Mouse (Mus musculus) embryonic facial prominence, embryonic 11.5 days (tissue): ENCODE measurements around the gene Pink1. TPM values are rescaled to one million over a fixed set of nuclear protein-coding genes. Genes with fewer than 3 reads are reported as not detected.

Experiments
- ATAC-seq: fragments of 200-750 bp; cut with Nextera tagmentation; replicated peaks from 2 replicates; pipeline ENCODE4 v1.8.0; 2017; ENCODE audit warnings: low read depth; ENCODE audit not compliant: insufficient number of reproducible peaks, low FRiP score, low TSS enrichment
- DNase-seq: peaks from one replicate; pipeline ENCODE4 v3.0.0-alpha.2; 2015; ENCODE audit warnings: low spot score
- H3K27ac ChIP-seq: fragments of 300-500 bp; sonication (generic); replicated peaks from 2 replicates; pipeline ENCODE4 v1.5.1; 2014; ENCODE audit warnings: mild to moderate bottlenecking, low read depth, low read length, control low read depth
- H3K27me3 ChIP-seq: fragments of 300-500 bp; sonication (generic); 2 replicates; pipeline ENCODE4 v1.6.1; 2014; ENCODE audit warnings: mild to moderate bottlenecking, low read length, moderate library complexity, mixed read lengths; ENCODE audit not compliant: control insufficient read depth, insufficient read depth
- H3K36me3 ChIP-seq: fragments of 300-500 bp; sonication (generic); replicated peaks from 2 replicates; pipeline ENCODE4 v1.6.1; 2014; ENCODE audit warnings: low read depth, mild to moderate bottlenecking, low read length, moderate library complexity, mixed read lengths; ENCODE audit not compliant: control insufficient read depth, insufficient read depth
- H3K4me1 ChIP-seq: fragments of 300-500 bp; sonication (generic); 2 replicates; pipeline ENCODE4 v1.6.1; 2014; ENCODE audit warnings: low read length, mixed read lengths; ENCODE audit not compliant: control insufficient read depth, insufficient read depth
- H3K4me2 ChIP-seq: fragments of 300-500 bp; sonication (generic); 2 replicates; pipeline ENCODE4 v1.6.1; 2014; ENCODE audit warnings: low read depth, mild to moderate bottlenecking, control low read depth, low read length, moderate library complexity
- H3K4me3 ChIP-seq: fragments of 300-500 bp; sonication (generic); 2 replicates; pipeline ENCODE4 v1.5.1; 2014; ENCODE audit warnings: low read depth, low read length, control low read depth
- H3K9ac ChIP-seq: fragments of 300-500 bp; sonication (generic); replicated peaks from 2 replicates; pipeline ENCODE4 v1.6.1; 2014; ENCODE audit warnings: mild to moderate bottlenecking, control low read depth, low read length
- H3K9me3 ChIP-seq: fragments of 300-500 bp; sonication (generic); replicated peaks from 2 replicates; pipeline ENCODE4 v1.6.1; 2016; ENCODE audit warnings: mild to moderate bottlenecking, low read length, inconsistent platforms, mixed read lengths; ENCODE audit not compliant: control insufficient read depth
- WGBS: fragments of 180-500 bp; shearing (Covaris S2); extraction: QIAGEN DNeasy Blood & Tissue Kit; methylation state at CpG from one replicate; pipeline ENCODE4 v1.1.7; 2014; 5-methylcytosine and 5-hydroxymethylcytosine counted together
- polyA plus RNA-seq: library from polyadenylated mRNA; unstranded; fragments of >200 nt; fragmentation: Nextera tagmentation; extraction: Ambion mirVana; gene quantifications from 2 replicates; pipeline ENCODE4 v1.2.1, GENCODE M21; 2014

Gene Pink1
- polyA plus RNA-seq, 1 experiment from 2014 or later = 17.7 TPM

DNA sequence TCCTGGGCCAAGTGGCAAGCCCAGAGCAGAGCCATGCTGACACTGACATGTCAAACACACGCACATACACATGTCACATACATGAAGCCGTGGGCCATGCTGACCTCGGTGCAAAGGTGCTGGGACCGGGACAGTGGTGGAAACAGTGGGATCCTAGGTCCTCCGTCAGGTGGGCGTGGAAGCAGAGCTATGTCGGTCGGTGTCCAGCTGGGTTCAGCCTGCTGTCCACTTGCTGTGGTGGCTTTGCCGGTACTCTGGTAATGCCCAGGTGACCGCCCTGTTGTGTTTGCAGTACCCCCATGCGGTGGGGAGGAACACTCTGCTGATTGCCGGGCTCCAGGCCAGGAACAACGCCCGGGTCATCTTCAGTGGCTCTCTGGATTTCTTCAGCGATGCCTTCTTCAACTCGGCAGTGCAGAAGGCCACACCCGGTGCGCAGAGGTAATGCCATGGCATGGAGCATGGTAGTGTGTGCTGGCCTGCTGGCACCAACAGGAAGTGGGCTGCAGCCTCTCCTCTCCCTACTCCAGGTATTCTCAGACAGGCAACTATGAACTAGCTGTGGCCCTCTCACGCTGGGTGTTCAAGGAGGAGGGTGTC lies 15.7 kb downstream of the Pink1 start:
- H3K36me3 ChIP-seq = peaks cover 7% of the 10 kb centered on the region
- no peaks in the 10 kb centered on the region; the same call in 1 of the 2 replicates for H3K4me1 ChIP-seq
- DNase-seq (no peak), ATAC-seq (no peak)
- no peak overlapping the region for H3K27ac ChIP-seq
- 94% methylated on average over 19 of the region's 19 CpGs for WGBS
- no peaks in the 10 kb centered on the region for H3K9me3 ChIP-seq
- H3K4me2 ChIP-seq = no peak overlapping the region
- H3K9ac ChIP-seq = no peak overlapping the region
- H3K4me3 ChIP-seq = no peak overlapping the region
- no peaks in the 10 kb centered on the region for H3K27me3 ChIP-seq

DNA sequence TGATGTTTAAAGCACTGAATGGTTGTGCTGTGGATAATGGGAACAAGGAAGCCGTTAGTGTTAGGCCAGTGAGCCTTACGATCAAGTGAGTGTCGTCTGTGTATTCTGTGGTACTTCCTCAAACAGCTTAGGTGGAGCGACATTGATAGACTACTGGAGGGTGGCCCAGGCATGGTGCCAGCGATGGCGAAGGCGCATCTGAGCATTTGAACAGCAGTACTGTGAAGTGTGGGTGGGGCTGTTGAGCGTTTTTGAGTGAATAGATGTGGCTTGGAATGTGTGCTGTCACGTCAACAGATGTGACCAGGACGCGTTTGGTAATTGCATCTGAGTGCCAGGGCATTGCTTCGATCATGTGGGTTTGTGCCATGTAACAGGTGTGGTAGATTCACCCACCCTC lies 18.4 kb downstream of the Pink1 start:
- Histone ChIP-seq H3K4me2 (no peak overlapping the region), H3K9me3 (no peaks in the 10 kb centered on the region), H3K4me3 (no peak overlapping the region), H3K27ac (no peak overlapping the region), H3K4me1 (peaks cover 4% of the 10 kb centered on the region; the same call in 1 of the 2 replicates), H3K27me3 (no peaks in the 10 kb centered on the region), H3K9ac (no peak overlapping the region), H3K36me3 (peaks cover 7% of the 10 kb centered on the region)
- no peak for ATAC-seq
- 95% methylated on average over 12 of the region's 12 CpGs for WGBS
- DNase-seq = no peak

DNA sequence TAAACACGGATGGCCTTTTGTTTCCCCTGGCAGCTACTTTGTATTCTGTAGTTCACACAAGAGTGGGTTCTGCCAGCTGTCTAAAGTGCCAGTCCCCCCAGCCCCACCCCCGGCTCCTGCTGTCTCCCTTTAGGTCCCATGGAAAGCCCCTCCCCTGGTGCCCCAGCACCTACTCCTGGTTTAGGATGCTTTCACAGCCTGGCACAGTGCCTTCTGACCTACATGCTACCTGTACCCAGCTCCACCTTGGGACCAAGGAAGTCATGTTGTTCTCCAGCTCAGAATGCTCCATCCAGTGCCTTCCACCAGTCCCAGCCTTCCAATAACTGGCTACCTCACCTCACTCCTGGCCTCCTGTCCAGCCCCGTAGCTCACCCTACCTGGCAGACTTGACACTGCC lies 19.1 kb downstream of the Pink1 start:
- Histone ChIP-seq H3K27ac (no peak overlapping the region), H3K4me2 (no peak overlapping the region), H3K9me3 (no peaks in the 10 kb centered on the region), H3K9ac (no peak overlapping the region), H3K36me3 (peaks cover 7% of the 10 kb centered on the region), H3K4me3 (no peak overlapping the region), H3K4me1 (peaks cover 4% of the 10 kb centered on the region; the same call in 1 of the 2 replicates), H3K27me3 (no peaks in the 10 kb centered on the region)
- 88% methylated on average over 3 of the region's 3 CpGs for WGBS
- no peak for DNase-seq
- no peak for ATAC-seq

DNA sequence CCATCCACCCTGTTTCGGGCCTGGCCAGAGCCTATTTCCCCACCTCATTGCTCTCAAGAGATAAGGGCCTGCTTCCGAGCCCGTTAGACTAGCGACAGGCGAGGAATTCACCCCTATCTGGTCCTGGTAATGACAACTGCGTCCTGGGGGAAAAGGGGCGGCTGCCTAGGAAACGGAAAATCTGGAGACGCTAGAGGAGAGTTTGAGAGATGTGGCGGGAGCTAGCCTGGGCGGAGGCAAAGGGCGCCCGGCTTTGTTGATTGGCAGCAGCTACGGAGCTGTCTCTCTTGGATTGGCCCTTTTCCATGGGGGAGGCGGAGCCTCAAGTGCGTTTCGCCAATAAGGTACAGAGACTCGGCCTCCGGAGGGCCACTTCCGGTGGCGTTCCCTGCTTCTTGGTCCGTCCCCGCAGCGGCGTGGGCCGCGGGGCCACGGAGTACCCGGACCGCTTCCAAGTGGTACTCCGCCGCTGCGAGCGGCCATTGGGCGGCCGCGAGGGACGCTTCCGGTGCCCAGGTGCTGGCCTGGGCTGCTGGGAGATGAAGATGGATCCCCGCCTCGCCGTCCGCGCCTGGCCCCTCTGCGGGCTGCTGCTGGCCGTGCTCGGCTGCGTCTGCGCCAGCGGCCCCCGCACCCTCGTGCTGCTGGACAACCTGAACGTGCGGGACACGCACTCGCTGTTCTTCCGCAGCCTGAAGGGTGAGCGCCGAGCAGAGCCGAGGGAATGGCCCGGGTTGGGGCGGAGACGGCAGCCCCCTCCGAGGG lies 21.6 kb downstream of the Pink1 start, which contains the start of gene Ddost:
Gene Ddost (plus strand): TSS at position 391 of the 765 bp plus-strand sequence.
- WGBS = under 1% methylated on average over 64 of the region's 64 CpGs
- Histone ChIP-seq H3K27me3 (no peaks in the 10 kb centered on the region), H3K4me3 (peak within 1 kb of the TSS; percentile 96), H3K27ac (peak within 1 kb of the TSS; percentile 38; the same call in 1 of the 2 replicates), H3K4me1 (peaks cover 4% of the 10 kb centered on the region; the same call in 1 of the 2 replicates), H3K36me3 (no peaks in the 10 kb centered on the region), H3K9ac (peak within 1 kb of the TSS; percentile 92), H3K9me3 (no peaks in the 10 kb centered on the region), H3K4me2 (peak within 1 kb of the TSS; percentile 89)
- peak; percentile 99 for DNase-seq
- peak; percentile 99 for ATAC-seq

DNA sequence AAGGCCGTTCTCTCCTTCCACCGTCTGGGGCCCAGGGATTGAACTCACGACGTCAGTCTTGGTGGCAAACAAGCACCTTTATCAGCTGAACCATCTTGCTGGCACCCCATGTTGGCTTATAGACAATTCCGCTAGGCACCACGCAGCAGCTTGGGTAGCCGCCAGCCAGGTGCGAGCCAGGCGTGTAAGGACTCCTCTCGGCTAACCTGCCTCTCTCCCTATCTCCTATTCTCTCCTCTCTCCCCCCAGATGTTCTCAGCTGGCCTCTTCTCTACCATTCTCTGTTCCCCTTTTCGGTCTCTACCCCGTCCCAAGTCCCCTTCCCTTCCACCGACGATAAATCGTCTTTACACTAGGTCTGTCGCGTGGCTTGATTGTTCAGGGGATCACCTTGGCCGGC lies 22.4 kb downstream of the Pink1 start:
- DNase-seq = no peak
- 0 out of 2 replicates have a peak overlapping the region, but pooled peaks have one; percentile 10 for H3K27ac ChIP-seq
- WGBS = 16% methylated on average over 18 of the region's 18 CpGs

DNA sequence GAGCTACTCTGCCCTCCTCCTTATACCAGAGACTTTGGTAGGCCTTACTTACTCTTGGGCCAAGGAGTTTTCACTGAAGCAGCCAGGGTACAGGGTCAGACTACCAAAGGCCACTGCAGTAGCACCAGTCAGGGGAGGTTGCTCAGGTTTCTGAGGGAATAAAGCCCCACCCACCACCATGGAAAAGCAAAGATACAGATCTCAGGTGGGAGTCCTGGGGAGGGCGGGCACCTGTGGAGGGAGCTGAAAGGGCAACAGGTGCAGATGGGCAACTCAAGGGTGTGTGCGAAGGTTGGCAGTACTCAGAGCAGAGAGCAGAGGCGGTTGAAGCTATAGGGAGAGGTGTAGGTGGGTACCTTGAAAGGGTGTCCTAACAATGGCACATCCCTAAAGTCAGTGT lies 23.1 kb downstream of the Pink1 start:
- WGBS = 95% methylated on average over 3 of the region's 3 CpGs
- H3K27ac ChIP-seq = no peak overlapping the region
- no peak overlapping the region for H3K4me3 ChIP-seq

More for the DNA sequence above, 22.4 kb downstream of the Pink1 start:
- ATAC-seq = no peak
- H3K4me2 ChIP-seq = peak overlapping the region; percentile 89
- H3K9me3 ChIP-seq = no peaks in the 10 kb centered on the region
- H3K36me3 ChIP-seq = no peaks in the 10 kb centered on the region
- peak overlapping the region; percentile 80 for H3K9ac ChIP-seq
- peaks cover 4% of the 10 kb centered on the region; the same call in 1 of the 2 replicates for H3K4me1 ChIP-seq
- H3K27me3 ChIP-seq = no peaks in the 10 kb centered on the region
- peak overlapping the region; percentile 40 for H3K4me3 ChIP-seq

DNA sequence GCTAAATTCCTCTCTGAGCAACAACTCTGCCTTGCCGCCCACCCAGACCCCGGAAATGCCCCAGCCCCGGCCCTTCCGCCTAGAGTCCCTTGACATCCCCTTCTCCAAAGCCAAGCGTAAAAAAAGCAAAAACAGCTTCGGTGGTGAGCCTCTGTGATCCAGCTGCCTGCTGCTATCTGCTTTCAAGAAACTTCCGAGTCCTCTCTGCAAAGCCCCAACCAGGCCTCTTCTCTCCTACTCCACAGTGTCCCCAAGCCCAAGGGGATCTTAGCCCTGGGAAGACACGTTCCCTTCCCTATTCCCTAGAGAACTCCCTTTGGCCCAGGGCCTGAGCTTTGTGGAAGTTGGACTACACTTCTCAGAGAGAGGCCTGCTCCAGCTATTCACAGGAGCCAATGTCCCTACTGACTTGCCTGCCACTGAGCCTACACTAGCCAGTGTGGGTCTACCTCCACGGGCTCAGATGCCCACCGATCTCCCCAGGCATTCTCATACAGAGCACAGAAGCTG lies 24.8 kb downstream of the Pink1 start:
- peaks cover 4% of the 10 kb centered on the region; the same call in 1 of the 2 replicates for H3K4me1 ChIP-seq
- H3K4me3 ChIP-seq = no peak overlapping the region
- H3K9ac ChIP-seq = no peak overlapping the region
- H3K9me3 ChIP-seq = no peaks in the 10 kb centered on the region
- 89% methylated on average over 10 of the region's 10 CpGs for WGBS
- no peaks in the 10 kb centered on the region for H3K36me3 ChIP-seq
- no peaks in the 10 kb centered on the region for H3K27me3 ChIP-seq
- no peak overlapping the region for H3K27ac ChIP-seq
- H3K4me2 ChIP-seq = no peak overlapping the region
- ATAC-seq (no peak), DNase-seq (no peak)

More for the DNA sequence above, 23.1 kb downstream of the Pink1 start:
- DNase-seq (no peak), ATAC-seq (no peak)
- peaks cover 4% of the 10 kb centered on the region; the same call in 1 of the 2 replicates for H3K4me1 ChIP-seq
- no peak overlapping the region for H3K9ac ChIP-seq
- H3K9me3 ChIP-seq = no peaks in the 10 kb centered on the region
- no peak overlapping the region for H3K4me2 ChIP-seq
- no peaks in the 10 kb centered on the region for H3K27me3 ChIP-seq
- H3K36me3 ChIP-seq = no peaks in the 10 kb centered on the region
